Mouse (Mus musculus) brain, embryonic 18.5 days (tissue): ENCODE results near the gene Nr2f1.
"Not testable (repeated sequence)": the region's sequence is repeated elsewhere in the genome, so short reads cannot be mapped to it uniquely, and the experiment has no call there.

Experiments used
- DNase-seq: peaks from one replicate; pipeline ENCODE4 v3.0.0-alpha.2; 2012; ENCODE audit warnings: low read depth, low spot score

Nr2f1 gene

DNA sequence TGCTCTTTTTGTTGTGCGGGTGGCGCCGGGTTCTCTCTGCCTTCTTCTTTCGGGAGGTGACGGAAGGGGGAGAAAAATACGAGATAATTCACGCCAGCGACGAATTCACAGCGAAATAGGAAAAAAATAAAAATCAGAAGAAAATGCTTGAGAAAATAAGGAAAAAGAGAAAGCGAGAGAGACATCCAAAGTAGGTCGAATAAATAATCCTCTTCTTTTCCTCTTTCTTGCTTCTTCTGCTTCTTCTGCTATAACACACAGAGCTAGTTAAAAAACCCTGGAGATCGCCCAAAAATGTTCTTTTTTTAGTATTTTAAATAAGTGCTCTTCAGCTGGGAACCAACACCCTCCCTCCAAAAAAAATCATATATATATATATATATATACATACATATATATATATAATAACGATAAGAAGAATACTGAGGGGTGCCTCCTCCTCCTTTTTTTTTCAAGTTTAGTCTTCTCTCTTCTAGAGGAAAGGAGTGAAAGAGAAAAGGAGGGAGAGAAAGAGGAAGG, at the start of gene Nr2f1:
Gene Nr2f1 (minus strand): TSS at position 116 of the 519 bp plus-strand sequence.
- no peak for DNase-seq

GRCm38 (mm10) chr13:78221680-78222079, 22.1 kb upstream of the Nr2f1 start:
- no peak for DNase-seq

DNA sequence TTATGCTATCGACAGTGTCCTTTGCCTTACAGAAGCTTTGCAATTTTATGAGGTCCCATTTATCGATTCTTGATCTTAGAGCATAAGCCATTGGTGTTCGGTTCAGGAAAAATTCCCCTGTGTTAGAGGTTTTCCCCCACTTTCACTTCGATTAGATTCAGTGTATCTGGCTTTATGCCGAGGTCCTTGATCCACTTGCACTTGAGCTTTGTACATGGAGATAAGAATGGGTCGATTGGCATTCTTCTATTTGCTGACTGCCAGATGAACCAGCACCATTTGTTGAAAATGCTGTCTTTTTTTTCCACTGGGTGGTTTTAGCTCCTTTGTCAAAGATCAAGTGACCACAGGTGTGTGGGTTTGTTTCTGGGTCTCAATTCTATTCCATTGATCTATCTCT, 20.7 kb upstream of the Nr2f1 start:
- not testable (repeated sequence) for DNase-seq

DNA sequence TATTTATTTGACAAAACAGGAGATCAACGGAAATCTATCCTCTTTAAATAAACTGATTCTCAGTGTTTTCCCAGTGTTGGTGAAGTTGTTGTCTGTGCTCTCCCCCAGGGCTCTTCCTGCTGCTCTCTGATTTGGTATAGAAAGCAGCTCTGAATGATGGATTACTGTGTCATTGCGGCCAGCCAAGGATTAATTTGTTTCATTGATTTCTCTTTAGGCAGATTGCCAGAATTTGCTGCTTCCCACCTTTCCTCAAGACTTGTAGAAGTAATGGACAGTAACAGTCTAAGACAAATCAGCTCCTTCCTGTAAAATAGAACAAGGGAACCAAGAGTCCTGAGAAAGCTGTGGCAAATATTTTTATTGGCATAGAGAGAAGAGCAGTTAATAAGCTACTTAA, 15.7 kb upstream of the Nr2f1 start:
- no peak for DNase-seq

- no peak for DNase-seq
Measured at GRCm38 (mm10) chr13:78213155-78213554, 13.6 kb upstream of the Nr2f1 start.

DNA sequence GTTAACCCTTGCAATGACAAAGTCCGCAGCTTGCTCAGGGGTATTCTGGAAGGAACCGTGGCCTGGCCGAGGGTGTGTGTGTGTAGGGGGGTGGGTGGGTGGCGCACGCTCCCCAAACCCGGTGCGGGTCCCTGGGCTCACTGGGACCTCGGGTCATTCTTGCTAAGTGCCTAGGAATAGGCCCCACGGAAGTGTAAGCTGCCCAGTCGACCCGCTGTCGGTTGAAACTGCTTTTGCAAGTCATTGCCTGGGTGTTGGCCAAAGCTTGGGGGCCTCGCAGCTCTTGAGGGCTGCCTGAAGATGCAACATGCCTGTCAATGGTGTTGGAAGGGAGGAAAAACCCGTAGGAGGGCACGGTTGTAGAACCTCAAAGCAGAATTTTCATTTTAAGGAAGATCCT, 12.6 kb upstream of the Nr2f1 start:
- DNase-seq = no peak

GRCm38 (mm10) chr13:78211231-78212010, 11.9 kb upstream of the Nr2f1 start:
- no peak for DNase-seq

DNA sequence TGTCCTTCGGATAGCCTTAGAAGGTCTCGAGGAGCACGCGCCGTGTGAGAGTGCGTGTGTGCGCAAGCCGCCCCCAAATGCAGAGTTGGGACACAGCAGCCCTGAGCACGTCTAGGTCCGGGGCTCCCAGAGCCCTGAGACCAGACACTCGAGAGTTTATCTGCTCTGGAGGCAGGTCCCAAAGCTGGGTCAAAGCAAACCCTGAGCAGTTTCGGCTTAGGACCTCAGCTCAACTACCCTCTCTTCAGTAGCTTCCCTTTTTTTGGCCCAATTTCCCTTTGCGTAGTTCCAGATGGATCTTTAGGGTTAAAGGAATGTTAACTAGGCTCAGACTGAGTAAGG, 11.2 kb upstream of the Nr2f1 start:
- no peak for DNase-seq

- DNase-seq = no peak
Measured at GRCm38 (mm10) chr13:78210029-78210747, 10.6 kb upstream of the Nr2f1 start.

GRCm38 (mm10) chr13:78209611-78210028, 10.1 kb upstream of the Nr2f1 start:
- DNase-seq = no peak

DNA sequence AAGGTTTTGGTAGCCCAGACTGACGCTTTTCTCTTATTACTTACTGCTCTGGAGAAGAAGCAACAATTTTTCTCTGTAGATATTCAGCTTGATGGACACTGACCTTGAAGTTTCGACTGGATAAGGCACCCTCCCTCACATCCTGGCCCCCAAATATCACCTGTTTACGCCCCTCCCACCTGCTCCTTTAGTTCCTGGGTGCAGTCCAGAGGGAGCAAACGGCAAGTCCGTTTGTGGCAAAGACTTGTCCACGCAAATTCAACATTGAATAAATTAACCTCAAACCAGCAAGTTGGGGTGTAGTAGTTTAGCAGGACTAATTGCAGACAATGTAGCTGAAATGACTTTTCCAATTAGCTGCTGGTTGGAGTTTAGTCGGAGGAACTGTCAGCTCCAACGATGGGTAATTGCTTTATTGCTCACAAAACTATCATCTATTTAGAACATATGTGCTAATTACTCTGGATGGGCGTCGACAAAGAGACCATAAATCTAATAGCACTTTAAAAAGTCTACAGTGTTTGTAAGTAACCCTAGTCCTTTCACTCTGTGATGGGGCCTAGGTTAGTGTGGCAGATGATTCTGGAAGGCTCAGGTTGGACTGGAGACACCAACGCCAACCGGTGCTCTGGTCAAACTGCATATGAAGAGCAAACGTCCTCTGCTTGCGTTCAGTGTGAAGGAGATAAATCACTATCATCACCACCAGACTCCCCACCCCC, 9.3 kb upstream of the Nr2f1 start:
- DNase-seq = no peak

DNA sequence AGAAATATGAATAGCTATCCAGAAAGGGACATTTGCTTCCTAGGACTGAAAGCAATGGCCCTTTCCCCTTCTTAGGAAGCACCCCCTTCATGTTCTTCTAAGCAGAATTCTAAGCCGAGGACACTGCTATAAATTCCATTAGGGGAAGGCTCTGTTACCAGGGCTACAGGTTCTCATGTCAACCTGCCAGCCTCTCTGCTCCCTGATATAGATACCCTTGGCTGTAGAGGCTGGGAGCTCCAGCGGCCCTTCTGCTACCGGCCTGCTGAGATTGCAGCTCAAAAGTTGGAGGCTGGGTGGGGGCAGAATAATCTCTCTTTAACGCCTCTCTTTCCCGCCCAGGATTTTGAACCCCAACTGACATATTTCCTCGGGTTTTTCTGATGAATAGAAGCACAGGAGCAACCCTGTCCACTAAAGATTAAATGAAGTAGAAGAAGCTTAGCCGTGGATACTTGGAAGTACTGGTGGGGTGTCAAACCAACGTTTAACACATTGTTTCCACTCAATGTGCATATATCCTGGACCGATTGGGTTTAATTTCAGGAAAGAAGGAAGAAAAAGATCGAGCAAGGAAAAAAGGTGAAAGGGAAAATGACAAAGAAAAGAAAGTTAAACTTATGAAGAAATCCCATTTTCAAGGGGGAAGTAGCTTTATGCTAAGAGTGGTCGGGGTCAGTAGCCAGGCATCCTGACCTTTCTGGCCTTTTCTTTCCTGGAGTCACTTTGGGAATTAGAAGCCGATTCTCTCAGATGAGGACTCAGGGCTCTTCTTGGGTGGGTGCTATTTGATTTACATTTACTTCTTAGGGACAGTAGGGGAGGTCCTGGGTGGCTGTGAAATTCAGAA, 8.5 kb upstream of the Nr2f1 start:
- no peak for DNase-seq

GRCm38 (mm10) chr13:78206891-78207430, 7.4 kb upstream of the Nr2f1 start:
- DNase-seq = no peak

DNA sequence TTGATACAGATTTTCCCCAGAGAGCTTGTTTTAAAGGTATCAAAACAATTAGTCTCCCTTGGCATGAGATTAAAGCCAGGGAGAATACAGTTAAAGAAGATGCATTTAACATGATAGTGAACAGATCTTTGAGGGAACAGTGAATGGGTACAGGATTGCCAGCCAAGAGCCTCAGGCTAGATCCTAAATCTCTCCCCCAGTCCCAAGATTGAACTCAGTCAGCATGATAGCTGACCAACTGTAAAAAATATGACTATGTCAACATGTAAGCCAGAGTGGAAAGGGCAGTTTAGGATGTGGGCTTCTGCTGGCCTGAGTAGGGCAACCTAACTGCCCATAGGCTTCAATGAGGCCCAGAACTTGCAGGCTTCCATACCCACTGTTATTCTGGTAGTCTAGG, 5.9 kb upstream of the Nr2f1 start:
- DNase-seq = no peak

DNA sequence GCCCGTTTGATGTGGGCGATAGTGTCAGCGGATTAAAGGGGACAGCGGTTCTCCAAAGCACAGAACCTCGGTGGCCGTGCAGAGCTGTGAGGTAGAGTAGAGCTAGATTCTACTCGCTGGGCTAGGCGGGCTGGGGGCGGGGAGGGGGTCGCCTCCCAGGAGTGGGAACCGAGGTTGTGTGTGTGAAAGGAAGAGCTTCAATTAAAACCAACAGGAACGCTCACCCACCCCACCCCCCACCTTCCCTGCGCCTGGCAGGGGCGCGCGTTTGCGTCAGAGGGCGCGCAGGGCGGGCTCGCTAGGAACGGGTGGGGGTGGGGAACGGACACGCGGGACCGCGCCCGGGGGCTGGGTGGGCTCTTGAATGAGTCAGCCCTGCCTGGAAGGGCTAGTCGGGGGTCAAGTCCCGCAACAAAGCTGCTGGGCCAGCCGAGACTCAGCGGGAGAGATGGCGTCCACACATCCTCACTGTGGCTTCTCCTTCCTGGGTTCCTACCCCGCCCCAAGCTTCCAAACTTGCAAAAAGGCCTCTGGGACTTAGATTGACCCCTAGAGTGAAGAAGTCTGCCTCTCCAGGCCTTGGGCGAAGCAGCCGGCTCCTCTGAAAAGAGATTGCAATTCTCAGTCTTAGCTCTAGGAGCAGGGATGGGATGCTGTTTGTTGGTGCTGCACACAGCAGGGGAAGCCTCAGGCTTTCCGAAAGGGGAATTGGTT, 3.9 kb upstream of the Nr2f1 start:
- no peak for DNase-seq

GRCm38 (mm10) chr13:78202574-78203347, 3.2 kb upstream of the Nr2f1 start:
- no peak for DNase-seq

GRCm38 (mm10) chr13:78201871-78202565, 2.5 kb upstream of the Nr2f1 start:
- DNase-seq = no peak

DNA sequence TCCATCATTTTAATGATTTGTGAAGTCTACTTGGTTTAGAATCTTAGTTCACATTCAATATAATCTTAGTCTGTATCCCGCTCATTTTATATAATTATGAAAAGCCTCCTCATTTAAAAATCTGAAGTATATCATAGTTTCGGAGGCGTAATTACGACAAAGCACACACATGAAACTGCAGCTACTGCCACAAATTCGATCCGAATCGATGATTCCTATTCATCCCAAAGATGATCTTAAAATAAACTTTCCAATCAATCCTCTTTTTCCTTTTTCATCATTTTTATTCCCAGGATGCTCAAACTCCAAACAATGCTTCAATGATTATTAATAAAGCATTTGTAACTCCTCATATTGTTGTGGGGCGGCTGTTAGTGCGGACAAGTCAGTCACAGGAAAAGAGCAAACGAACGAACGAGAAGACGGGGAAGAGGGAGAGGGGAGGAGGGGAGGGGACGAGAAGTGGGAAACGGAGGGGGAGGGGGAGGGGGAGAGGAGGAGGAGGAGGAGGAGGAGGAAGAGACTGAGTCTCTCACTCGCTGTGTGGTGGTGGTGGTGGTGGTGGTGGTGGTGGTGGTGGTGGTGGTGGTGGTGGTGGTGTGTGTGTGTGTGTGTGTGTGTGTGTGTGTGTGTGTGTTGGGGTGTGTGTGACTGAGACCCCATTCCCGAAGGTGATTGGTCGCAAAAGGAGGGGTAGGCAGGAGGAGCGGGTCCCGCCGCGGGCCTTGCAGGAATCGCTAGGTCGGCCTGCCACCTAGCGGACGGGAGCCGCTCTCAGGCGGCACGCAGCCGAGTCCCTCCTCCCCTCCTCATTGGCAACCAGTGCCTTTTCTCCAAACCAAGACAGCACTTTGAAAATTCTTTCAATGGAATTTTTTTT, 1.7 kb upstream of the Nr2f1 start:
- DNase-seq = peak; percentile 90
